Mouse (Mus musculus) mouse trophoblast stem cell (cell line): ENCODE measurements around the gene Enkd1.

Source experiments
- in situ Hi-C, 2 experiments: fragments of 300-500 bp; cut with MseI, MboI; formaldehyde crosslinking; loops; 2 replicates in 1 of 2; 3 replicates in 1 of 2; pipeline ENCODE4 v1.15.1; 2025

Enkd1 gene

GRCm38 (mm10) chr8:105702001-105702401, 6.0 kb downstream of the Enkd1 start:
- in situ Hi-C loops = no loop called here

- in situ Hi-C loops = no loop called here
These were observed 6.8 kb downstream of the Enkd1 start, which contains the start of the genes Acd and Pard6a for GRCm38 (mm10) chr8:105700966-105701824. Acd (minus strand) TSS chr8:105701102. Pard6a (plus strand) TSS chr8:105701148.

GRCm38 (mm10) chr8:105700566-105700965, 7.4 kb downstream of the Enkd1 start:
- in situ Hi-C loops = no loop called here

- in situ Hi-C loops = no loop called here
These were observed 8.4 kb downstream of the Enkd1 start for GRCm38 (mm10) chr8:105699488-105700215.

DNA sequence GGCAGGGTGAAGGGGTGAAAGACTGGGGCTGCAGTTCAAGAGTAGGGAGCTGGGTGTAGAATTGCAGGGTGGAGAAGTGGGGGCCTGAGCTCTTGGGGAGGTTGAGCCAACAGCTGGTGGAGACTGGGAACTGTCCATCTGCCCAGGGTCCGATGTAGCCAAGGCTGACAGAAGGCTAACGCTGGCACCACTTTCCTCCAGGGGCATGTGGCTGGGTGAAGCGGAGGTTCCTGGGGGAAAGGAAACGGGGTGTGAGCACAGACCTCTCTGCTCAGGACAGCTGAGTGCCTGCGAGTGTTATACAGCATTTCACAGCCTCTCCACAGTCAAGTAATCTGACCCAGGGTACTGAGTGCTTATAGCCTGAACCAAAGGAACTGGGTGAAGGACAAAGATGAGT, 9.3 kb downstream of the Enkd1 start:
- in situ Hi-C loops = no loop called here

DNA sequence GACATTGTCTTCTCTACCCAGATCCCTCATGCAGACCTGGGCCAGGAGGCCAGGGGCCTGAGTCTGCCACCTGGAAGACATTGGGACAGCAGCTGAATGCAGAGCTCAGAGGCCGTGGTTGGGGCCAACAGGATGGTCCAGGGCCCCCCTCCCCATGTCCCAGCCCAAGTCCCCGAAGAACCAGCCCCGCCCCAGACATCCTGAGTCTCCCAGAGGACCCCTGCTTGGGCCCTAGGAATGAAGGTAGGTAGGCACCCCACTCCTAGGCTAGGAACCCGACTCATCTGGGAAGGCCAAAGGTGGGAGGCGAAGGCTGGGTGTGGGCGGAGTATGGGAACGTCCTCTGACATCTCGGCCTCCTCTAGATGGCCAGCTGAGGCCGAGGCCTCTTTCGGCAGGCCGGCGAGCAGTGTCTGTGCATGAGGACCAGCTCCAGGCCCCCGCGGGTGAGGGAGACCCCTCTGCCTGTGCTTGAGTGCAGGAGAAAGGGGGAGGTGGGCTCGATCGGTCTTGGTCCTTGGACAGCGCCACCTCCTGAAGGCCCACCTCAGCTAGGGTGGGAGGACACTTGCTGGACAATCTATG, 10.7 kb downstream of the Enkd1 start:
- in situ Hi-C loops = no loop called here

GRCm38 (mm10) chr8:105695080-105695780, 12.8 kb downstream of the Enkd1 start:
- in situ Hi-C loops = no loop called here

- in situ Hi-C loops = no loop called here
These were observed 13.8 kb downstream of the Enkd1 start for GRCm38 (mm10) chr8:105694051-105694799.

DNA sequence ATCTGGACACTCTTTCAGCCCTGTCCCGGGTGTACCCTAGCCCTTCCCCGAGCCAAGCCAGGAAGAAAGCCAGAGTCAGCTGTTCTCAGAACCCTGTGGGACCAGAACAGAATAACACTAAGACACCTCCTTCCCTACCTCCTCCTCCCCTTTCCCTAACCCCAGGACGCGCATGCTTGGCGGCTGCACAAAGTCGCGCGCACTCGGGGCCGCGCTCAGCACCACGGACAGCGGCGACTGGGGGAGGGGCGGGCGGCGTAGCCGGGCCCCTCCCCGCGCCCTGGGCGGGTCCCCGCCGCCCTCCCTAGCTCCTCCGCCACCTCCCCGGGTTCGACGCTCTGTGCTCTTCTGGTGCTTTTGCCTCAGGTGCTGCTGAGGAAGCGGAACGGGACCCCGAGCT, 14.4 kb downstream of the Enkd1 start:
- in situ Hi-C loops = no loop called here

DNA sequence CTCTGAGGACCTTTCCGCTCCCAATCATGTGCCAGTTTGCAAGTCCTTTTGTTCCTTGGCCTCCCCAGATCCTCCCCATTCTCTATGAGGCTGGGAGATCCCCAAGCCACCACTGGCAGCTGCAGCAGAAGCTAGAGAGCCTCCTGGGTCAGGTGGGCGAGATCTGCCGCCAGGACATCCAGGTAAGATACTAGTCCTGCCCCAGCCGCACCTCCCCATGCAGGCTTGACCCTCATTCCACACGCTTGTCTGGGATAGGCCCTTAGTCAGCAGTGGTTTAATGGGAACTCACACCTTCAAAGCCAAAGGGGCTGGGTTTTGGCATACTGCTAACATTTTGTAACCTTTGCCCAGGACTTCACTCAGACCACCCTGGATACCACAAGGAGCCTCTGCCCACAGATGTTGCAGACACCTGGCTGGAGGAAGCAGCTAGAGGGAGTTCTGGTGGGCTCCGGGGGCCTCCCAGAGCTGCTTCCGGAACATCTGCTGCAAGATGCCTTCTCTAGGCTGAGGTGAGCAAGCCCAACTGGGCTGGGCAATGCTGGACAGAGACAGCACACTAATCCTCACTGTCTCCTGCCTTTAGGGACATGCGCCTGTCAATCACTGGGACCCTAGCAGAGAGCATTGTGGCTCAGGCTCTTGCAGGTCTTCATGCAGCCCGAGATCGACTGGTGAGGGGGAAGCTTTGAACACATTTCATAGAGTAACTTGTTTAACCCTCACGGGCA, 15.4 kb downstream of the Enkd1 start:
- in situ Hi-C loops = no loop called here

- in situ Hi-C loops = no loop called here
These were observed 17.0 kb downstream of the Enkd1 start for GRCm38 (mm10) chr8:105690978-105691377.

DNA sequence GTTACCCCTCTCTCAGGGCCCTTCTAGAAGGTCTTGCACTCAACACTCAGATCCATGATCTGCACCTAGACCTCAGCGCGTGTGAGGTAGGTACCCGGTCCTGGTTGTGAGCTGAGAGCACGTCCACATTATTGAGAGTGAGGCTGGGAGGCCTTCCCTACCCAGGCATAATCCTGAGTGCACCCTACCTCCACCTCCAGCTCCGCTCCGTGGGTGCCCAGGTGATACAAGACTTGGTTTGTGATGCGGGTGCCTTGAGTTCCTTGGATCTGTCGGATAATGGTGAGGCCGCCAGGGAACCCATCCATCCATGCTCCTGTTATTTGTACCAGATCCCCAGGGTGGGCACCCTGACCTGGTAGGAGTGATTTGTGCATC, 18.0 kb downstream of the Enkd1 start:
- in situ Hi-C loops = no loop called here

DNA sequence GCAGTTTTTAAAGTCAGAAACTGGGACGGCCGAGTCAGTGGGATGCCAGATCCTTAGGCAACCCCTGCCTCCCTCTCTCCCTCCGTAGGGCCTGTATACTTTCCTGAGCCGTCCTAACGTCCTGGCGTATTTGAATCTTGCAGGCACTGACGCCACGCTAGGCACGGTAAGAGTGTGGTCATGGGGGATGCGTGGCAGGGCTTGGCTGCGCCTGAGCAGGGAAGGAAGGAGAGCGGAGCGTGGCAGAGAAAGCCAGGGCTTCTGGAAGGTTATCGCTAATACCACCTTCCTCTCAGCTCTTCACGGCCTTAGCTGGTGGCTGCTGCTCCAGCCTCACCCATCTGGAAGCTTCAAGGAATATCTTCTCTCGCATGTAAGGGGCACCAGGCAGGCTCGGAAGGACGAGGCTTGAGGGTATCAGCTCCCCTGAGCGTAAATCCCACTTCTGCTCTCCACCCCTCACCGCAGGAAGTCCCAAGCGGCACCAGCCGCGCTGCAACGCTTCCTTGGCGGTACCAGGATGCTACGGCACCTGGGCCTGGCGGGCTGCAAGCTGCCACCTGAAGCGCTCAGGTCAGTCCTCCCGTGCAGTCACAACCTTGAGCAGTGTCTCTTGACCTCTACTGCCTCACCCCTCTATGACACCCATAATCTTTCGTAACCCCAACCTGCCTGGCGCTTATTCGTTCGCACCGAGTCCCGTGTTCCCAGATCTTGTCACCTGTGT, 18.6 kb downstream of the Enkd1 start:
- in situ Hi-C loops = no loop called here

GRCm38 (mm10) chr8:105688242-105688752, 19.7 kb downstream of the Enkd1 start:
- in situ Hi-C loops = no loop called here

- in situ Hi-C loops = no loop called here
These were observed 20.5 kb downstream of the Enkd1 start for GRCm38 (mm10) chr8:105687512-105687911.

GRCm38 (mm10) chr8:105686551-105686950, 21.5 kb downstream of the Enkd1 start:
- in situ Hi-C loops = no loop called here

- in situ Hi-C loops = no loop called here
These were observed 22.2 kb downstream of the Enkd1 start, which contains the start of gene Carmil2 for GRCm38 (mm10) chr8:105685796-105686308. Carmil2 (plus strand) TSS chr8:105686274.

DNA sequence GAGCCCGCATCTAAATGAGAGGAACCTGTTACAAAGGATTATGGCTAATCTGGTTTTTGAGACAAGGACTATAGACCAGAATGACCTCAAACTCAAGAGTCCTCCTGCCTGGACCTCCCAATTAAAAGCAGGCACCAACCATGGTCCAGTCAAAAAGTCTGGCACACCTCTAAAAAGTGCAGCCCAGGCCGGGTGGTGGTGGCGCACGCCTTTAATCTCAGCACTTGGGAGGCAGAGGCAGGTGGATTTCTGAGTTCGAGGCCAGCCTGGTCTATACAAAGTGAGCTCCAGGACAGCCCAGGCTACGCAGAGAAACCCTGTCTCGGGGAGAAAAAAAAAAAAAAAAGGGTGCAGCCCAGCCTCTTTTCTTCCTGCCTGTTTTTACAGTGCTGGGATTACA, 22.7 kb downstream of the Enkd1 start:
- in situ Hi-C loops = no loop called here

GRCm38 (mm10) chr8:105677891-105678290, 30.1 kb downstream of the Enkd1 start:
- in situ Hi-C loops = no loop called here
